Mouse (Mus musculus): ENCODE results near the gene Fam120a.

GRCm38 (mm10) chr13:48971033-48971432 lies 3.2 kb upstream of the Fam120a start:
- TF ChIP-seq CTCF (IDR thresholded peaks at IDR 0.05; ENCODE audit: low read depth) (no peak), EP300 (optimal IDR thresholded peaks at IDR 0.05) (no peak)

Measured in stomach, postnatal 0 days (tissue).